Mouse (Mus musculus) forebrain, postnatal 0 days (tissue): ENCODE data around the gene Bmp2k. TPM values are rescaled to one million over a fixed set of nuclear protein-coding genes. Genes with fewer than 3 reads are reported as not detected.

Source experiments
- ATAC-seq: fragments of 200-750 bp; cut with Nextera tagmentation; 2 replicates; pipeline ENCODE4 v1.8.0; 2017; ENCODE audit warnings: mild to moderate bottlenecking, moderate library complexity
- DNase-seq: peaks from one replicate; pipeline ENCODE4 v3.0.0-alpha.2; 2015
- H3K27ac ChIP-seq: fragments of 300-500 bp; sonication (generic); 2 replicates; pipeline ENCODE4 v1.5.1; 2014; ENCODE audit warnings: low read depth, mild to moderate bottlenecking, antibody characterized with exemption, low read length, moderate library complexity, mixed read lengths
- H3K27me3 ChIP-seq: fragments of 300-500 bp; sonication (generic); 2 replicates; pipeline ENCODE4 v1.6.1; 2014; ENCODE audit warnings: mild to moderate bottlenecking, low read length, mixed read lengths; ENCODE audit not compliant: insufficient read depth
- H3K36me3 ChIP-seq: fragments of 300-500 bp; sonication (generic); 2 replicates; pipeline ENCODE4 v1.6.1; 2014; ENCODE audit warnings: mild to moderate bottlenecking, moderate library complexity; ENCODE audit not compliant: insufficient read depth
- H3K4me1 ChIP-seq: fragments of 300-500 bp; sonication (generic); 2 replicates; pipeline ENCODE4 v1.6.1; 2014; ENCODE audit warnings: antibody characterized with exemption; ENCODE audit not compliant: insufficient read depth
- H3K4me2 ChIP-seq: fragments of 300-500 bp; sonication (generic); 2 replicates; pipeline ENCODE4 v1.6.1; 2014; ENCODE audit warnings: low read depth, mild to moderate bottlenecking, moderate library complexity
- H3K4me3 ChIP-seq: fragments of 300-500 bp; sonication (generic); 2 replicates; pipeline ENCODE4 v1.5.1; 2014; ENCODE audit warnings: low read depth, low read length, mixed read lengths
- H3K9ac ChIP-seq: fragments of 300-500 bp; sonication (generic); 2 replicates; pipeline ENCODE4 v1.6.1; 2014; ENCODE audit warnings: mild to moderate bottlenecking
- H3K9me3 ChIP-seq: fragments of 300-500 bp; sonication (generic); 2 replicates; pipeline ENCODE4 v1.6.1; 2016; ENCODE audit warnings: low read length
- CTCF ChIP-seq: sonication (generic); IDR thresholded peaks from 2 replicates; pipeline ENCODE4 v1.5.1; 2016; ENCODE audit warnings: antibody characterized with exemption, control low read depth, low read depth
- WGBS: fragments of 180-500 bp; shearing (Covaris S2); extraction: QIAGEN DNeasy Blood & Tissue Kit; methylation state at CpG from one replicate; pipeline ENCODE4 v1.1.7; 2014; 5-methylcytosine and 5-hydroxymethylcytosine counted together
- polyA plus RNA-seq: library from polyadenylated mRNA; unstranded; fragments of >200 nt; fragmentation: Nextera tagmentation; extraction: Ambion mirVana; gene quantifications from 2 replicates; pipeline ENCODE4 v1.2.1, GENCODE M21; 2015
- total RNA-seq: library from RNA; depleted of rRNA; stranded (reverse); fragments of >200 nt; gene quantifications from 2 replicates; pipeline ENCODE4 v1.2.3, GENCODE M21; 2014

The Bmp2k gene
- total and polyA plus RNA-seq, 2 experiments from 2014 or later, result 7.1 to 17.9 TPM

GRCm38 (mm10) chr5:96972474-96973130, 24.9 kb upstream of the Bmp2k start:
- Histone ChIP-seq H3K27ac (no peak overlapping the region), H3K4me2 (no peak overlapping the region), H3K27me3 (no peaks in the 10 kb centered on the region), H3K36me3 (no peaks in the 10 kb centered on the region), H3K9me3 (no peaks in the 10 kb centered on the region), H3K4me3 (no peak overlapping the region), H3K4me1 (no peaks in the 10 kb centered on the region), H3K9ac (no peak overlapping the region)
- no peak for DNase-seq
- no peak for ATAC-seq
- TF ChIP-seq CTCF, result no peak
- 95% methylated on average over 5 of the region's 5 CpGs for WGBS

GRCm38 (mm10) chr5:96973714-96974113, 23.8 kb upstream of the Bmp2k start:
- no peak overlapping the region for H3K27ac ChIP-seq
- WGBS, result 92% methylated on average over 3 of the region's 3 CpGs
- H3K4me2 ChIP-seq, result no peak overlapping the region
- ATAC-seq (no peak), DNase-seq (no peak)
- H3K36me3 ChIP-seq, result no peaks in the 10 kb centered on the region
- no peaks in the 10 kb centered on the region for H3K27me3 ChIP-seq
- no peak for TF ChIP-seq CTCF
- H3K4me3 ChIP-seq, result no peak overlapping the region
- H3K9ac ChIP-seq, result no peak overlapping the region
- no peaks in the 10 kb centered on the region for H3K4me1 ChIP-seq
- H3K9me3 ChIP-seq, result no peaks in the 10 kb centered on the region

GRCm38 (mm10) chr5:96974661-96975060, 22.8 kb upstream of the Bmp2k start:
- H3K36me3 ChIP-seq, result no peaks in the 10 kb centered on the region
- H3K4me1 ChIP-seq, result peaks cover 5% of the 10 kb centered on the region; the same call in 1 of the 2 replicates
- no peak overlapping the region for H3K27ac ChIP-seq
- DNase-seq, result no peak
- no peak for ATAC-seq
- 32% methylated on average over 1 of the region's 1 CpGs for WGBS
- H3K4me2 ChIP-seq, result no peak overlapping the region
- H3K4me3 ChIP-seq, result no peak overlapping the region
- H3K9me3 ChIP-seq, result no peaks in the 10 kb centered on the region
- H3K9ac ChIP-seq, result no peak overlapping the region
- TF ChIP-seq CTCF, result no peak
- H3K27me3 ChIP-seq, result no peaks in the 10 kb centered on the region

GRCm38 (mm10) chr5:96975112-96975511, 22.4 kb upstream of the Bmp2k start:
- no peak overlapping the region for H3K9ac ChIP-seq
- 43% methylated on average over 3 of the region's 3 CpGs for WGBS
- no peaks in the 10 kb centered on the region for H3K27me3 ChIP-seq
- no peak overlapping the region for H3K4me3 ChIP-seq
- no peaks in the 10 kb centered on the region for H3K36me3 ChIP-seq
- peaks cover 8% of the 10 kb centered on the region; the same call in 1 of the 2 replicates for H3K4me1 ChIP-seq
- H3K4me2 ChIP-seq, result no peak overlapping the region
- H3K9me3 ChIP-seq, result no peaks in the 10 kb centered on the region
- no peak for TF ChIP-seq CTCF
- ATAC-seq, result peak; percentile 78
- no peak overlapping the region for H3K27ac ChIP-seq
- peak; percentile 33 for DNase-seq

- TF ChIP-seq CTCF, result no peak
- H3K4me1 ChIP-seq, result peaks cover 8% of the 10 kb centered on the region; the same call in 1 of the 2 replicates
- H3K9me3 ChIP-seq, result no peaks in the 10 kb centered on the region
- WGBS, result 94% methylated on average over 3 of the region's 3 CpGs
- ATAC-seq (no peak), DNase-seq (no peak)
- H3K4me3 ChIP-seq, result no peak overlapping the region
- H3K4me2 ChIP-seq, result no peak overlapping the region
- H3K27me3 ChIP-seq, result no peaks in the 10 kb centered on the region
- H3K36me3 ChIP-seq, result no peaks in the 10 kb centered on the region
- H3K27ac ChIP-seq, result no peak overlapping the region
- H3K9ac ChIP-seq, result no peak overlapping the region
Measured at GRCm38 (mm10) chr5:96976150-96976549, 21.3 kb upstream of the Bmp2k start.

- Histone ChIP-seq H3K27me3 (no peaks in the 10 kb centered on the region), H3K27ac (no peak overlapping the region), H3K9me3 (no peaks in the 10 kb centered on the region), H3K4me2 (no peak overlapping the region), H3K36me3 (no peaks in the 10 kb centered on the region), H3K4me1 (peaks cover 8% of the 10 kb centered on the region; the same call in 1 of the 2 replicates), H3K9ac (no peak overlapping the region), H3K4me3 (no peak overlapping the region)
- TF ChIP-seq CTCF, result no peak
- 41% methylated on average over 13 of the region's 13 CpGs for WGBS
- ATAC-seq (no peak; the same call in 1 of the 2 replicates), DNase-seq (peak; percentile 30)
Measured at GRCm38 (mm10) chr5:96979296-96980007, 18.0 kb upstream of the Bmp2k start.

- peak; percentile 8 for DNase-seq
- no peak for TF ChIP-seq CTCF
- WGBS, result 13% methylated on average over 15 of the region's 15 CpGs
- Histone ChIP-seq H3K9ac (no peak overlapping the region), H3K4me1 (peaks cover 8% of the 10 kb centered on the region; the same call in 1 of the 2 replicates), H3K36me3 (no peaks in the 10 kb centered on the region), H3K9me3 (no peaks in the 10 kb centered on the region), H3K4me2 (no peak overlapping the region), H3K27ac (no peak overlapping the region), H3K4me3 (no peak overlapping the region), H3K27me3 (no peaks in the 10 kb centered on the region)
- ATAC-seq, result no peak
Measured at GRCm38 (mm10) chr5:96980008-96980634, 17.4 kb upstream of the Bmp2k start.
